Mouse (Mus musculus) spleen, postnatal 10 days (tissue): ENCODE measurements around the gene Hlf.

ENCODE experiments used
- DNase-seq, 2 experiments: peaks; one replicate each; pipeline ENCODE4 v3.0.0; 2021 to 2022; ENCODE audit warnings: low spot score in 2 of 2

The Hlf gene

GRCm38 (mm10) chr11:90370789-90371291 lies 19.9 kb downstream of the Hlf start:
- DNase-seq = no peak

- no peak for DNase-seq
Measured at GRCm38 (mm10) chr11:90370367-90370766, 20.3 kb downstream of the Hlf start.

- DNase-seq = peak in 1 of 2 experiments; percentile 38
Measured at GRCm38 (mm10) chr11:90369605-90370004, 21.1 kb downstream of the Hlf start.

GRCm38 (mm10) chr11:90369115-90369514 lies 21.6 kb downstream of the Hlf start:
- DNase-seq = no peak

- DNase-seq = no peak
Measured at GRCm38 (mm10) chr11:90367894-90368860, 22.5 kb downstream of the Hlf start.

GRCm38 (mm10) chr11:90364865-90365264 lies 25.8 kb downstream of the Hlf start:
- DNase-seq = no peak

- DNase-seq = no peak
Measured at GRCm38 (mm10) chr11:90363821-90364497, 26.7 kb downstream of the Hlf start.

GRCm38 (mm10) chr11:90363406-90363805 lies 27.3 kb downstream of the Hlf start:
- peak in 1 of 2 experiments; percentile 50 for DNase-seq

- no peak for DNase-seq
Measured at GRCm38 (mm10) chr11:90360536-90360935, 30.2 kb downstream of the Hlf start.

- no peak for DNase-seq
Measured at GRCm38 (mm10) chr11:90358063-90358462, 32.6 kb downstream of the Hlf start.

- DNase-seq = no peak
Measured at GRCm38 (mm10) chr11:90357371-90357770, 33.3 kb downstream of the Hlf start.

GRCm38 (mm10) chr11:90356495-90357304 lies 34.0 kb downstream of the Hlf start:
- no peak for DNase-seq

GRCm38 (mm10) chr11:90356036-90356435 lies 34.7 kb downstream of the Hlf start:
- DNase-seq = no peak

- DNase-seq = peak in 1 of 2 experiments; percentile 18
Measured at GRCm38 (mm10) chr11:90355270-90355681, 35.4 kb downstream of the Hlf start.

- DNase-seq = no peak
Measured at GRCm38 (mm10) chr11:90352696-90353095, 38.0 kb downstream of the Hlf start.

GRCm38 (mm10) chr11:90350153-90350512 lies 40.6 kb downstream of the Hlf start:
- no peak for DNase-seq

GRCm38 (mm10) chr11:90349486-90350152 lies 41.1 kb downstream of the Hlf start:
- no peak for DNase-seq

- DNase-seq = no peak
Measured at GRCm38 (mm10) chr11:90347667-90348459, 42.8 kb downstream of the Hlf start.

GRCm38 (mm10) chr11:90345746-90346145 lies 44.9 kb downstream of the Hlf start:
- no peak for DNase-seq

GRCm38 (mm10) chr11:90342858-90343257 lies 47.8 kb downstream of the Hlf start:
- DNase-seq = no peak
